Mouse (Mus musculus) mouse trophoblast stem cell (cell line): ENCODE measurements around the gene Cpne5.

Source experiments
- in situ Hi-C, 2 experiments: fragments of 300-500 bp; cut with MseI, MboI; formaldehyde crosslinking; loops; 2 replicates in 1 of 2; 3 replicates in 1 of 2; pipeline ENCODE4 v1.15.1; 2025

Cpne5 gene

DNA sequence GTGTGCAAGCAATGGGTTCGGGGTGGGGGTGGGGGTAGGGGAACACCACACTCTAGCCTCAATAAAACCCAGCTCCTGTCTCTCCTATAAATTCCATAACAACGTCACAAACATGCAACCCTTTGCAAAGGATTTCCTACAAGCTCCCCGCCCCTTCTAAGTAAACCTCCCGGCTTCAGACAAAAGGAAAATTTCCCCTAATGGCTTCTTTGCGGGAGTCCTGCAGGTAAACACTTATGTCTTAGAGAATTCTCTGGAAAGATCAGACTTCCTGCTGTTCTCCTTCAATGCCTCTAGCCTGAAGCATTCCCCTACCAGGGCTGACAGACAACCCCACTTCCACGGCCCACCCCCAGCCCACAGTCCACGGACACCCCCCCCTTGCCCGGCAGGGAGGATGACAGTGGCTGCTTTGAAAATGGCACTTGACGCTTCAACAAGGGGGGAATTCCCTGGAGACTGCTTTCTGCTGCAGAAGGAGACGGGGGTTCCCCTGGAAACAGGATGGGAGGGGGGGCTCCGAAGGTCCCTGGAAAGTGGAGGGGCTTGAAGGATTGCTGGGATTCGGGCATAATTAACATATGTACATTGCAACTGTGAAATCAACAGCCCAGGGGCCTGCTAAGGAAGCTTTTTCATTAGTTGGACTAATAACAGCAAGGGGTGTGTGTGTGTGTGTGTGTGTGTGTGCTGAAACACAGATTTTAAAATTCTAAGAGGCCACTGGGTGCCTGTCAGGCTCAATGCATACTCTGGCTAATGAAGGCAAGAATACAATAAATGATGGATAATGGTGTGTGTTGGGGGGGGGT, 24.4 kb downstream of the Cpne5 start:
- in situ Hi-C loops: no loop called here

DNA sequence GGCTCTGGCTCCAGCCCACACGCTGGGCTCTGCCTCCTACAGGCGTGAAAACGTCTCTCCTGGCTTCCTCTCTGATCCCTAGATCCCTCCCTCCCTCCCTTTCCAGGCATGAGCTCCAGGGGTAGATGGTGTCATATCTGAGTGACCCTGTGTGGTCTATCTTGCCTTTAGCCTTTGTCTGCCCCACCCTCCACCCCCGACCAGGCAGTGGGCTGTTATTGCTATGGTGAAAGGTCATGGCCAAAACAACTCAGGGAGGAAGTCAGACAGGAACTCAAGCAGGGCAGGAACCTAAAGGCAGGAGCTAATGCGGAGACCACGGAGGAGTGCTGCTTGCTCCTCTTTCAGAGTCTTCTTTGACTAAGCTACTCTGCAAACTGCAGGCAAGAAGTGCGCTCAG, 26.1 kb downstream of the Cpne5 start:
- in situ Hi-C loops: no loop called here

DNA sequence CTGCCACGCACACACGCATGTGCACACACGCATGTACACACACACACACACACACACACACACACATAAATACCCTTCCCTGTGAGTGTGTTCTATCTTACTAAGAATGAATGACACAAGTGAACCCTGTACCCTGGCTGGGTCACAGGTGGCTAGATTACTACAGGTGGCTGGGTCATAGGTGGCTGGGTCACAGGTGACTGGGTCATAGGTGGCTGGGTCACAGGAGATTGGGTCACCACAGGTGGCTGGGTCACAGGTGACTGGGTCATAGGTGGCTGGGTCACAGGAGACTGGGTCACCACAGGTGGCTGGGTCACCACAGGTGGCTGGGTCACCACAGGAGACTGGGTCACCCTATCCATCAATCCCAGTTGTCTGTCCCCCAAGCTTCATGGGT, 27.9 kb downstream of the Cpne5 start:
- in situ Hi-C loops: no loop called here

DNA sequence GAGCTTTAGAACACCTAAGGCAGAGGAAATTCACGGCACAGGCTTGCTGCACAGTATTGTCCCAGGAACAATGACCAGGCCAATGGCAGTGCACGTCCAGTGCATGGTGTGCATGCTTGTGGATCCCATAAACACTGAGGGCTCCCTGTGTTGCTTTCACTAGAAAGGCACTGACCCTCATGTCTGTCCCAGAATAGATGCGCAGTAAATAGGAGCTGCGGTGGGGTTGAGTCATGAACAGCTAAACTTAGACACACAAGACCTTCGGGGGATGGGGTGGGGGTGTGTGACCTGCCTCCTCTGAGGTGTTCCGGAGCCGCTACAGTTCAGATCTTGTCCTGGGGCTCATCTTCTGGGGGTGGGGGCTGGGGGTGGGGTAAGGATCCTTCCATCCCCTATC, 31.9 kb downstream of the Cpne5 start:
- in situ Hi-C loops: no loop called here

DNA sequence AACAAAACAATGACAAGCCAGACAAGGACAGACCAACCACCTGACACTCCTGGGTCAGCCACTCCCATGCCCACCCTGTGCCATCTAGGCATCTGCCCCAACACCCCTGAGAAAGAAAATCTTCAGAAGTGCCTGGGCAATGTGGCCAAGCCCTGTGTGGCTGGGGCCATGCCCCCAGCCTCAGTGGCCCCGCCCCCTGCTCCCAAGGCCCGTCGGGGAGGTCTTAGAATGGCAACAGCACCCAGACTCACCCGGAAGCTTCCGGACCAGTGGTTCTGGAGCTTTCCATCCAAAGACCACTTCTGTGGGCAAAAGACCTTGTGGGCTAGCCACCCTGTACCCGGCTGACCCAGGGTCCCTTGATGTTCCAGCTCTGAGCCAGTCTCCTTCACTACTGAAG, 35.4 kb downstream of the Cpne5 start:
- in situ Hi-C loops: no loop called here

GRCm38 (mm10) chr17:29199821-29200220, 38.1 kb downstream of the Cpne5 start:
- in situ Hi-C loops: no loop called here

DNA sequence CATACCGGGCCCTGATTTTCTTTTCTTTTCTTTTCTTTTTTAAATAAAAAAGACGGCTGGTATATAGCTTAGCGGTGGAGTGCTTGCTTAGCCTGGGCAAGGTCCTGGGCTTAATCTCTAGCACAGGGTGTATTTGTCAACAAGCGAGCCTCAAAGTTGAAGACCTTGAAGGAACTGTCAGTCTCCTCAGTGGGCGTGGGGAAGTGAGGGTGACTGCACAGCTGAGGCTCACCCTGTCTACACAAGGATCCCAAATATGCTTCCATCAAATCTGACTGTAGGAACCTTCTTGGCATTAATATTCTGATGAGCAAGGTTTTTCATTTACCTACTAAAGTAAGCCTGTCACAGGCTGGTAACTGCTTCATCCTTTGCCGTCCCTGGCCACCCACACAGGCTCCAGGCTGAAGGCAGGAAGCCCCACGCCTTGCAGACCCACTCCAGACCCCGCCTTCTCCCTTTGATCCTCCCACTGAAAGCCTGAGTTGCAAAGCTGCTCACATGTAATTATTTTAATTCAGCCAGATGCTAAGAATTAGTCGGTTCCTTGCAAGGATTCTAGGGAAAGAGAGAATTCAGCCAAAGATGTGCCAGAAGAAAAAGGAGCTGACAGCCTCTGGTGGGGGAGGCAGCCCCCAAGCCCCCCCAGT, 38.7 kb downstream of the Cpne5 start:
- in situ Hi-C loops: no loop called here

- in situ Hi-C loops: no loop called here
Observed at GRCm38 (mm10) chr17:29195579-29195978, 42.4 kb downstream of the Cpne5 start.

DNA sequence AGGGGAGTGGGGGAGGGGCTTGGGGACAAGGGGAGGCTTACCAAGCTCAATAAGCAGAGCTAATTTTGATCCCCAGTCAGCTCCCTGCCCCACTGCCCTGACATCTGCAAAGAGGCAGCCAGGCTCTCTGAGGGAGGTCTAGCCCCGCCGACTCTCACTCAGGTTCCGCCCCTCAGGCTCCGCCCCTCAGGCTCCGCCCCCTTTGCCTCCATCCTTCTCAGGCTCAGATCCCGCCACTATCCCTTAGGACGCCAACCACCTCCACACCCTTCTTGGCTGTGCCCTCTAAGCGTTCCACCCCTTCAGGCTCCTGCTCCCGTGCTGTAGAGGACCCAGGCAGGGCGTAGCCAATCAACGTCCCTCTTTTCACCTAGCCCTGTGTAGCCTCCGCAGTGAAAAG, 49.0 kb downstream of the Cpne5 start:
- in situ Hi-C loops: no loop called here

GRCm38 (mm10) chr17:29186989-29187859, 50.7 kb downstream of the Cpne5 start:
- in situ Hi-C loops: no loop called here

DNA sequence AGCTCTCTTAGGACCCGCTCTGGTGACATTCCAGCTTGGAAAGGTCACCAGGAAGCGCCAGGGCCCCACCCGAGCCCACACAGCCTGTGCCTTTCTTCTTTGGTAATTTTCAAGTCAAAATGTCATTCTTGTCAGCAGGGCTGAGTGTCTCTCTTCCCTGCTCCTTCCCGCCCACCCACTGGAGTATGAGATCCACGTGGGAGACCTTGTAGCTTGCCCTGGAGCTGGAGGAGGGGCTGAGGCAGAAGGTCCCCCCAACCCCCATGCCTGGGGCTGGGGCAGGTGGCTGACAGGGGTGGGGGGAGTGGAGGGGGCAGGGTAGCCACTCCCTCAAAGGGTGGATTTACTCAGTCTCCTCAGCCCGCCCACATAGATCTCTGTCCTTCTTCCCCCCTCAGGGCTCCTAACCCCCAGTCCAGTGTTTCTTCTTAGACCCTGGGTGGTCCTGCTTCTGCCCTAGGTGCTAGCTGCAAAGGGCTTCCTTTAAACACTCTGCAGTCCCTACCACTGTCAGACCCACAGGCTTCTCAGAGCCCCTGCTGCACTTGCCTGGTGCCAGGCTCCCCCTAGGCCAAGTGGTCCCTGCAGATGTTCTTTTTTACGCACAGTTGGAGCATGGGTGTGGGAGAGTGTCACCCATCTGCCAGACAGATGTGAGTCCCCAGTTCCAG, 52.5 kb downstream of the Cpne5 start:
- in situ Hi-C loops: no loop called here

DNA sequence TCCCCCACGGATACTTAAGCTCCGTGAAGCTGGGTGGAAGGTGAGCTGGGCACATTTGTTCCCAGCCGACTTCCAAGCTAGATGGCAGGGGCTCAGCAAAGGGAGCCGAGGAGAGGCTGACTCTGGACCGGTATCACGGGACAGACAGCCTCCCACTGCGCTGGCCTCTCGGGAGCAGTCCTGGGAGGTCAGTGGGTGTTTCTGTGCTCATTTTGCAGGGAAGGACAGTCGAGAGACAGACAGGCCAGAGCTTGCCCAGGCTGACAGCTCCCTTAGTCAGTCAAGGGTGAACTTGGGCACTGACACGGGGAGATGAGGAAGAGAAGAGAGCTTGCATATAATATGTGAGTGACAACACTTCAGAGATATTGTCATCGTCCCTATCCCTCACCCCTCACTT, 54.8 kb downstream of the Cpne5 start:
- in situ Hi-C loops: no loop called here

DNA sequence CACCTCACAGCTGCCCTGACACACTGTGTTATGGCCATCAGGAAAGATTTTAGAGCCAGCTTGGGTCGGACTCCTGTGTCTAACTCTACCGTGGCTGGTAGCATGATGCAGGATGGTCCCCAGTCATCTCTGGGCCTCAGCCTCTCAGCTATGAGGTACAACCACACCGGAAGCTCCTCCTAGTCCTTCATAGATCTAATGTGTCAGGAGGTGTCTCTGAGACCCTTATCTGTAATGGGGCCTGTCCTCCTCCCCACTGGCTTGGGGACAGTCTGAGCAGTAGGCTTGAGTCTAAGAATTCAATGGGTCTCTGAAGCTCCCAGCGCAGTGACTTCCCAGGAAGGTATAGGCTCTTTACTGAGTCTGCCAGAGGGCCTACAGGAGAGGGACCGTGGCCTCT, 56.2 kb downstream of the Cpne5 start:
- in situ Hi-C loops: no loop called here

- in situ Hi-C loops: no loop called here
Observed at GRCm38 (mm10) chr17:29180406-29181127, 57.4 kb downstream of the Cpne5 start.

DNA sequence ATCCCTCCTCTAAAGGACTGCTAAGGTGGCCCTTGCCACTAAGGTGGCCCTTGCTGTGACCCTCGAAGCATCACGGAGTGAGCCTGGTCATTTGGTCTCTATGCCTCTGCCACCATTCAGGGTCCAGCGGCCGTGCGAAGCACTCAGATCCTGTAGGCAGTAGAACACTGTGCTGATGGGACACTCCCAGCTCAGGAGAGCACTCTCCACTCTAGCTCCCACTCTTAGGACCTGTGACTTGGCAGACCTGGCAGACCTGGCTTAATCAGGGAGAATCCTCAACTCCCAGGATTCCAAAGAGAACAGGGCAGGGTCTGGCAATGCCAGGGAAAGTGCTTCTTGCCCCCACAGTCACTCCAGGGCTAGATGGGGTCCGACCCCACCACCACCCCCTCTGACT, 58.0 kb downstream of the Cpne5 start:
- in situ Hi-C loops: loop anchor here (5.0 kb wide), 2 partner anchors 62 to 67 kb away; no protein-coding TSS in a partner anchor

DNA sequence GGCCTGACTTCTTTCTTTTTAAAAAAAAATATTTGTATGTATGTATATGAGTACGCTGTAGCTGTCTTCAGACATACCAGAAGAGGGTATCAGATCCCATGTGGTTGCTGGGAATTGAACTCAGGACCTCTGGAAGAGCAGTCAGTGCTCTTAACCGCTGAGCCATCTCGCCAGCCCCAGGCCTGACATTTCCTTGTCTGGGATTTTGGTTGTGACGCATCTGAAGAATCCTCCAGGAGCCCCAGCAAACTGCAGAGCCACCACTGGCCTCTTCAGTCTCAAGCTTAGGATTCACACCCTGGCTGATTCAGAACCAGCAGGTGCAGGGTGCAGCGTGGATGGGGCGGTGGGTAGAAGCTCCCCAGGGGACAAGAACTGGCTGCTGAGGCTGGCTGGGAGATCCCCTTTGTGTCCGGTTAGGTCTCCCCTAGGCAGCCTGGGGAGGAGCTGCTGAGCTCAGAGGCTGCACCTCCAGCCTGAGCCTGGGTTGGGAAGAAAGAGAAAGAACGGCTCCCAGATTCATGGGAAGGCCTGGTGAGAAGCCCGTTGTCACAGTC, 59.4 kb downstream of the Cpne5 start:
- in situ Hi-C loops: loop anchor here (5.0 kb wide), 2 partner anchors 64 to 69 kb away; no protein-coding TSS in a partner anchor

- in situ Hi-C loops: loop anchor here (5.0 kb wide), 2 partner anchors 66 to 71 kb away; no protein-coding TSS in a partner anchor
Observed at GRCm38 (mm10) chr17:29176391-29177267, 61.3 kb downstream of the Cpne5 start.

DNA sequence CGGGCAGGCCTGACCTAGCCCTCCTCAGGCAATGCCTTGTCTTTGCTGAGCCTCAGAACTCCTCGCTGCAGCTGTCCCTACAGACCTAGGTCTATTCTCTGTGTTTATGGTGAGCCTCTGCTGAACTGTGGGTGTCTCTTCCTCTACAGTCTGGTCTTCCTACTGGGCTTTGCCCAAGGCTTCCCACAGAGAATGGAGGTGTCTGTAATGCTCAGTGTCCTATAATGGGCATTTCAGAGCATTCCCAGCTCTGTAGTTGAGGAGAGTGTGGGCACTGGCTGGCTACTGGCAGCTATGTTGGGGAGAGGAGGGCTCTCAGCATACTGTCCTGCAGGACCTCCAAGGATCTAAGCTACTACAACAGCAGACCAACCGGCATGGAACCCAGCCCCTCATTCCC, 62.3 kb downstream of the Cpne5 start:
- in situ Hi-C loops: loop anchor here (5.0 kb wide), 2 partner anchors 67 to 72 kb away; no protein-coding TSS in a partner anchor

GRCm38 (mm10) chr17:29173165-29173564, 64.8 kb downstream of the Cpne5 start:
- in situ Hi-C loops: loop anchor here (5.0 kb wide), 2 partner anchors 121 to 126 kb away; no protein-coding TSS in a partner anchor
